Mouse (Mus musculus) lung, embryonic 15.5 days (tissue): ENCODE measurements around the gene Srprb. TPM values are rescaled to one million over a fixed set of nuclear protein-coding genes. Genes with fewer than 3 reads are reported as not detected.

Source experiments
- polyA plus RNA-seq: library from polyadenylated mRNA; unstranded; fragments of >200 nt; fragmentation: Nextera tagmentation; extraction: Ambion mirVana; gene quantifications from 2 replicates; pipeline ENCODE4 v1.2.1, GENCODE M21; 2015

Srprb gene
- polyA plus RNA-seq, 1 experiment from 2014 or later = 66.0 TPM

Other genes starting within 250 kb of the Srprb start
- gene Slco2a1, start 213.4 kb downstream of the Srprb start, polyA plus RNA-seq = 14.7 and 17.5 TPM in 2 replicates
- gene Rab6b, start 90.3 kb downstream of the Srprb start, polyA plus RNA-seq = 3.8 and 4.3 TPM in 2 replicates
- 0.49 and 0.84 TPM in 2 replicates for gene Gm20425, start 28.2 kb upstream of the Srprb start, polyA plus RNA-seq
- 81.9 and 117 TPM in 2 replicates for gene Trf, start 28.3 kb upstream of the Srprb start, polyA plus RNA-seq
- 1.9 and 2.9 TPM in 2 replicates for gene 1300017J02Rik, start 102.9 kb upstream of the Srprb start, polyA plus RNA-seq
- 73.6 and 75.2 TPM in 2 replicates for gene Topbp1, start 103.1 kb upstream of the Srprb start, polyA plus RNA-seq
- 103 and 108 TPM in 2 replicates for gene Cdv3, start 163.7 kb upstream of the Srprb start, polyA plus RNA-seq